Mouse (Mus musculus) C2C12 (cell line): ENCODE measurements around the gene D3Ertd254e.

Experiments
- CEBPB ChIP-seq: IDR thresholded peaks from one replicate; pipeline ENCODE4 v1.6.1; 2011; ENCODE audit warnings: low read depth, mild to moderate bottlenecking, control low read depth, moderate library complexity
- CTCF ChIP-seq: IDR thresholded peaks from one replicate; pipeline ENCODE4 v1.5.1; 2011; ENCODE audit not compliant: control insufficient read depth, insufficient read depth, insufficient read length
- MAX ChIP-seq: IDR thresholded peaks from one replicate; pipeline ENCODE4 v1.6.1; 2011; ENCODE audit warnings: mild to moderate bottlenecking, control low read depth
- MYOD1 ChIP-seq: IDR thresholded peaks from one replicate; pipeline ENCODE4 v1.6.1; 2011; ENCODE audit warnings: low read depth; ENCODE audit not compliant: control insufficient read depth, insufficient read length
- USF1 ChIP-seq: IDR thresholded peaks from one replicate; pipeline ENCODE4 v1.6.1; 2011; ENCODE audit warnings: low read depth, mild to moderate bottlenecking, control low read depth, moderate library complexity

DNA sequence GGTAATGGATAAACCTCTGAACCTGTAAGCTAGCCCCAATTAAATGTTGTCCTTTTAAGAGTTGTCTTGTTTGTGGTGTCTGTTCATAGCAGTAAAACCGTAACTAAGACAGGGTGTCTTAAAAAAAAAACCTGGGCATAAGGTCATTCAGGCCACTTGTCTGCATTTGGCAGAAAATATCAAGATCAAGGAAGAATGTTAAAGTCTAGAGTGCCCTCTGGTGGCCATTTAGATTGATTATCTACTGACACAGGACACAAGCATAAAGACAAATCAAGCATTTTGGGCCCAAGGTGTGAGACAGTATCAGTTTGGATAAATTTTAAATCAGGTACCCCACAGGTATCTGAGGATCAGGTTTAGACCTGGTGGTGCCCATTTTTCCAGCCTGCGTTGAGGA lies 13.3 kb upstream of the D3Ertd254e start:
- no peak for TF ChIP-seq CTCF
- no peak for TF ChIP-seq MAX
- TF ChIP-seq USF1: no peak
- no peak for TF ChIP-seq CEBPB
- TF ChIP-seq MYOD1: no peak
